Mouse (Mus musculus) left cerebral cortex, adult 2 months (tissue): ENCODE data around the gene Skint11. TPM values are rescaled to one million over a fixed set of nuclear protein-coding genes. Genes with fewer than 3 reads are reported as not detected.
"Not testable (repeated sequence)": the region's sequence is repeated elsewhere in the genome, so short reads cannot be mapped to it uniquely, and the experiment has no call there.

ENCODE experiments used
- DNase-seq, 2 experiments: peaks; one replicate each; pipeline ENCODE4 v3.0.0; 2021 to 2022; ENCODE audit warnings: low spot score in 2 of 2, mixed read lengths in 1 of 2; ENCODE audit errors: extremely low spot score in 1 of 2
- H3K27ac ChIP-seq: fragments of 200-600 bp; 2 replicates; pipeline ENCODE4 v1.8.1; 2022
- H3K4me3 ChIP-seq: fragments of 200-600 bp; 2 replicates; pipeline ENCODE4 v1.8.1; 2022
- CTCF ChIP-seq: fragments of 200-600 bp; IDR thresholded peaks from 2 replicates; pipeline ENCODE4 v1.8.1; 2022; ENCODE audit warnings: antibody characterized with exemption, mild to moderate bottlenecking, moderate library complexity
- intact Hi-C: fragments of 180-260 bp; cut with DNase I; formaldehyde crosslinking; loops from one replicate; pipeline ENCODE4 v1.15.1; 2025
- long read RNA-seq, 2 experiments: library from polyadenylated mRNA; stranded (forward); transcript quantifications; one replicate each; pipeline ENCODE4 v2.0.0; 2021; ENCODE audit warnings: borderline mapping rate in 2 of 2
- total RNA-seq, 2 experiments: library from RNA; stranded (reverse); gene quantifications; 2 replicates each; pipeline ENCODE4 v1.2.3; 2021

Gene Skint11
- total RNA-seq: not detected
- long read RNA-seq, experiment 1: 0 reads
- long read RNA-seq, experiment 2: 0 reads

DNA sequence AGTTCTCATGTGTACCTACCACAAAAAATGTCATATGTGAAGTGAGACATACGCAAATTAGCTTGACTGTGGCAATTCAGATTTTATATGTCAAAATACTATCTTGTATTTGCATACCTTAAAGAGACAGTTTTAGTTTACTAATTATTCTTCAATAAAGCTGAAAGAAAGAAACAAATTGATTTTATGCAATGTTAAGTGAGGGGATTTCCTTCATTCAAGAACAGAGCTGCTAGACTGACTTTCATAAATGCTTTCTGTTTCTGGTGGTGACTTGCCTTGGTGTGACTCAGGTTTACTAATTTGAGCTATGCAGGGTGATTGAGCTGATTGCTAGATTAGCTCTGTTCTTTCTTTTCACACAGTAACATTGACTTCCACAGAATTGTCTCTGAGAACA is at the start of gene Skint11:
Gene Skint11 (plus strand): TSS at position 301 of the 400 bp plus-strand sequence.
- TF ChIP-seq CTCF: no peak
- no peak within 1 kb of the TSS for H3K4me3 ChIP-seq
- no peak for DNase-seq
- intact Hi-C loops: no loop called here
- H3K27ac ChIP-seq: no peak within 1 kb of the TSS

DNA sequence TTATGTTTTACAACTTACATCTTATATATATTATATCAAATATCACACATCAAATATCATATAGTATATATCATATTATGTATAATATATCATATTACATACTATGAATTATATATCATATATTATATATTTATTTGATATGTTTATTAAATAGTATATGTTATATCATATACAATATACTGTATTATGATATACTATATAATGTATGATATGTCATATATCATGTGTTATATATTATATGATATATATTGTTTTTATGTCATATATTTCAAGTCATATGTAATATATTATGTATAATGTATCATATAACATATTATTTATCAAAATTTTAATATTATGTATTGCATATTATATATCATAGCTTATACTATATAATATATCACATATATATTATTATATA is 2.0 kb upstream of the Skint11 start:
- intact Hi-C loops: no loop called here
- no peak for TF ChIP-seq CTCF
- no peak for DNase-seq
- H3K4me3 ChIP-seq: no peak overlapping the region
- no peak overlapping the region for H3K27ac ChIP-seq

- peak; percentile 6 for TF ChIP-seq CTCF
- H3K27ac ChIP-seq, intact Hi-C loops, H3K4me3 ChIP-seq, DNase-seq: not testable (repeated sequence)
These were observed 9.7 kb downstream of the Skint11 start for GRCm38 (mm10) chr4:114172898-114173297.

- DNase-seq, H3K27ac ChIP-seq, H3K4me3 ChIP-seq, intact Hi-C loops: not testable (repeated sequence)
These were observed 93.7 kb downstream of the Skint11 start for GRCm38 (mm10) chr4:114256906-114257305.

Other genes starting within 250 kb of the Skint11 start
- gene Skint5, start 163.9 kb upstream of the Skint11 start, total RNA-seq: not detected
- 1 to 10 TPM; 4.8 to 6.7 TPM for gene Trabd2b, start 243.3 kb downstream of the Skint11 start, total RNA-seq